Mouse (Mus musculus) forebrain, postnatal 0 days (tissue): ENCODE measurements at regions not wholly inside any gene's neighbourhood (a gene's known extent, or its start where the extent isn't known, plus 50 kb on each side); places are given as distances from the start of the nearest gene placed in this dataset.
A peak's percentile ranks its signal among the peaks of the same experiment; 100 is the strongest.

Source experiments
- ATAC-seq: fragments of 200-750 bp; cut with Nextera tagmentation; 2 replicates; pipeline ENCODE4 v1.8.0; 2017; ENCODE audit warnings: mild to moderate bottlenecking, moderate library complexity
- DNase-seq: peaks from one replicate; pipeline ENCODE4 v3.0.0-alpha.2; 2015
- H3K27ac ChIP-seq: fragments of 300-500 bp; sonication (generic); 2 replicates; pipeline ENCODE4 v1.5.1; 2014; ENCODE audit warnings: low read depth, mild to moderate bottlenecking, antibody characterized with exemption, low read length, moderate library complexity, mixed read lengths
- H3K27me3 ChIP-seq: fragments of 300-500 bp; sonication (generic); 2 replicates; pipeline ENCODE4 v1.6.1; 2014; ENCODE audit warnings: mild to moderate bottlenecking, low read length, mixed read lengths; ENCODE audit not compliant: insufficient read depth
- H3K36me3 ChIP-seq: fragments of 300-500 bp; sonication (generic); 2 replicates; pipeline ENCODE4 v1.6.1; 2014; ENCODE audit warnings: mild to moderate bottlenecking, moderate library complexity; ENCODE audit not compliant: insufficient read depth
- H3K4me1 ChIP-seq: fragments of 300-500 bp; sonication (generic); 2 replicates; pipeline ENCODE4 v1.6.1; 2014; ENCODE audit warnings: antibody characterized with exemption; ENCODE audit not compliant: insufficient read depth
- H3K4me2 ChIP-seq: fragments of 300-500 bp; sonication (generic); 2 replicates; pipeline ENCODE4 v1.6.1; 2014; ENCODE audit warnings: low read depth, mild to moderate bottlenecking, moderate library complexity
- H3K4me3 ChIP-seq: fragments of 300-500 bp; sonication (generic); 2 replicates; pipeline ENCODE4 v1.5.1; 2014; ENCODE audit warnings: low read depth, low read length, mixed read lengths
- H3K9ac ChIP-seq: fragments of 300-500 bp; sonication (generic); 2 replicates; pipeline ENCODE4 v1.6.1; 2014; ENCODE audit warnings: mild to moderate bottlenecking
- H3K9me3 ChIP-seq: fragments of 300-500 bp; sonication (generic); 2 replicates; pipeline ENCODE4 v1.6.1; 2016; ENCODE audit warnings: low read length
- CTCF ChIP-seq: sonication (generic); IDR thresholded peaks from 2 replicates; pipeline ENCODE4 v1.5.1; 2016; ENCODE audit warnings: antibody characterized with exemption, control low read depth, low read depth
- WGBS: fragments of 180-500 bp; shearing (Covaris S2); extraction: QIAGEN DNeasy Blood & Tissue Kit; methylation state at CpG from one replicate; pipeline ENCODE4 v1.1.7; 2014; 5-methylcytosine and 5-hydroxymethylcytosine counted together

- 54% methylated on average over 1 of the region's 1 CpGs for WGBS
- Histone ChIP-seq H3K4me1 (no peaks in the 10 kb centered on the region), H3K9me3 (peaks cover 5% of the 10 kb centered on the region; the same call in 1 of the 2 replicates), H3K4me2 (no peak overlapping the region), H3K4me3 (no peak overlapping the region), H3K36me3 (no peaks in the 10 kb centered on the region), H3K27me3 (no peaks in the 10 kb centered on the region), H3K27ac (no peak overlapping the region), H3K9ac (no peak overlapping the region)
- ATAC-seq (no peak), DNase-seq (no peak)
- no peak for TF ChIP-seq CTCF
These were observed 158.4 kb upstream of the Rpl34 start for GRCm38 (mm10) chr3:130888587-130888986.

- Histone ChIP-seq H3K9ac (no peak overlapping the region), H3K4me1 (no peaks in the 10 kb centered on the region), H3K4me2 (no peak overlapping the region), H3K9me3 (peaks cover 5% of the 10 kb centered on the region; the same call in 1 of the 2 replicates), H3K27me3 (no peaks in the 10 kb centered on the region), H3K4me3 (no peak overlapping the region), H3K36me3 (no peaks in the 10 kb centered on the region), H3K27ac (no peak overlapping the region)
- peak; percentile 51 for TF ChIP-seq CTCF
- 91% methylated on average over 3 of the region's 3 CpGs for WGBS
- DNase-seq (no peak), ATAC-seq (no peak)
These were observed 157.5 kb upstream of the Rpl34 start for GRCm38 (mm10) chr3:130887540-130888312.

GRCm38 (mm10) chr3:130885974-130886373, 155.8 kb upstream of the Rpl34 start:
- Histone ChIP-seq H3K27me3 (no peaks in the 10 kb centered on the region), H3K4me1 (no peaks in the 10 kb centered on the region), H3K36me3 (no peaks in the 10 kb centered on the region), H3K4me2 (no peak overlapping the region), H3K9ac (no peak overlapping the region), H3K4me3 (no peak overlapping the region), H3K9me3 (peaks cover 5% of the 10 kb centered on the region; the same call in 1 of the 2 replicates), H3K27ac (no peak overlapping the region)
- no peak for ATAC-seq
- DNase-seq, result no peak
- WGBS, result 53% methylated on average over 6 of the region's 6 CpGs
- TF ChIP-seq CTCF, result no peak

- H3K27me3 ChIP-seq, result no peaks in the 10 kb centered on the region
These were observed 154.2 kb upstream of the Rpl34 start for GRCm38 (mm10) chr3:130884393-130884792.

GRCm38 (mm10) chr3:130883928-130884327, 153.7 kb upstream of the Rpl34 start:
- Histone ChIP-seq H3K4me1 (no peaks in the 10 kb centered on the region), H3K4me3 (no peak overlapping the region), H3K9me3 (peaks cover 5% of the 10 kb centered on the region; the same call in 1 of the 2 replicates), H3K36me3 (no peaks in the 10 kb centered on the region), H3K9ac (no peak overlapping the region), H3K27me3 (no peaks in the 10 kb centered on the region), H3K27ac (no peak overlapping the region), H3K4me2 (no peak overlapping the region)
- ATAC-seq, result no peak
- DNase-seq, result no peak
- TF ChIP-seq CTCF, result no peak
- WGBS, result 92% methylated on average over 4 of the region's 4 CpGs

More at GRCm38 (mm10) chr3:130884393-130884792, 154.2 kb upstream of the Rpl34 start:
- Histone ChIP-seq H3K4me1 (no peaks in the 10 kb centered on the region), H3K27ac (no peak overlapping the region), H3K9ac (no peak overlapping the region), H3K36me3 (no peaks in the 10 kb centered on the region), H3K4me2 (no peak overlapping the region), H3K4me3 (no peak overlapping the region), H3K9me3 (peaks cover 5% of the 10 kb centered on the region; the same call in 1 of the 2 replicates)
- TF ChIP-seq CTCF, result no peak
- WGBS, result 88% methylated on average over 9 of the region's 9 CpGs
- ATAC-seq (no peak), DNase-seq (no peak)

GRCm38 (mm10) chr3:130883319-130883718, 153.1 kb upstream of the Rpl34 start:
- no peak overlapping the region for H3K27ac ChIP-seq
- no peak overlapping the region for H3K9ac ChIP-seq
- TF ChIP-seq CTCF, result no peak
- H3K36me3 ChIP-seq, result no peaks in the 10 kb centered on the region
- no peak for DNase-seq
- H3K4me3 ChIP-seq, result no peak overlapping the region
- ATAC-seq, result no peak
- H3K27me3 ChIP-seq, result no peaks in the 10 kb centered on the region
- H3K4me2 ChIP-seq, result no peak overlapping the region
- peaks cover 5% of the 10 kb centered on the region; the same call in 1 of the 2 replicates for H3K9me3 ChIP-seq
- WGBS, result 88% methylated on average over 6 of the region's 6 CpGs
- no peaks in the 10 kb centered on the region for H3K4me1 ChIP-seq

GRCm38 (mm10) chr3:130880482-130880881, 150.3 kb upstream of the Rpl34 start:
- H3K9ac ChIP-seq, result no peak overlapping the region
- TF ChIP-seq CTCF, result peak; percentile 26; the same call in 1 of the 2 replicates
- H3K36me3 ChIP-seq, result no peaks in the 10 kb centered on the region
- no peaks in the 10 kb centered on the region for H3K4me1 ChIP-seq
- 33% methylated on average over 6 of the region's 6 CpGs for WGBS
- H3K4me3 ChIP-seq, result no peak overlapping the region
- H3K27ac ChIP-seq, result no peak overlapping the region
- DNase-seq (no peak), ATAC-seq (no peak)
- no peaks in the 10 kb centered on the region for H3K9me3 ChIP-seq
- H3K27me3 ChIP-seq, result no peaks in the 10 kb centered on the region
- H3K4me2 ChIP-seq, result no peak overlapping the region
